ENCODE assay signal across 28 mouse cellular contexts in the genomic region with DNA sequence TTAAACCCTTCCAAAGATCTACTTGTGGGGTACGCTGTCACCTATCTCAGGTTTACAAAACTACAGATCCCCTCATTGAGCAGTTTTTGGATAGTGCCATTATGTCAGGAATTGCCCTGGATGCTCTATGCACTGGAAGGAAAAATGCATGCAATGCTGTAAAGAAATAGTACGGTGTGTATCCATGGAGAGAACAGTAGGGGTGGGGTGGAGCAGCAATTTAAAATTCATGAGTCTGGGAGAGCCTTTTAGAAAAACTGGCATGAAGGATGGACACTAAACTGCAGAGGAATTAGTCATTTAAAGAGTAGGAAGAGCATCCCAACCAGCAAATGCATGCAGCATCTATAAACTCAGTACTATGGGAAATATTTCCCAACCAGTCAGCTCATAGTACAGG. TPM values are rescaled to one million over a fixed set of nuclear protein-coding genes. Genes with fewer than 3 reads are reported as not detected.
DNase-seq lines count a peak whose midpoint lies in the region; ATAC-seq lines count a peak whose summit lies in the region.
"Had no signal": no experiment of that assay in that cellular context is flagged by ENCODE, and none has a peak within 500 bp of the region (broad histone marks: within the 10 kb centered on the region; RNA-seq: fewer than 3 reads in every experiment).

No protein-coding gene starts in this region.

- WGBS in neural tube, embryonic 15.5 days: 49% methylated on average over 2 of the region's 2 CpGs

- 0 out of 2 replicates have a peak, but pooled peaks cover 2% of the 10 kb centered on the region for H3K36me3 ChIP-seq in neural tube, embryonic 15.5 days
- H3K36me3 ChIP-seq: embryonic facial prominence, embryonic 13.5 days; embryonic facial prominence, embryonic 15.5 days; forebrain, embryonic 12.5 days had no signal

- H3K9me3 ChIP-seq in neural tube, embryonic 15.5 days (replicated peaks): no peaks in the 10 kb centered on the region
- H3K9me3 ChIP-seq: embryonic facial prominence, embryonic 13.5 days; embryonic facial prominence, embryonic 15.5 days; forebrain, embryonic 10.5 days; forebrain, embryonic 12.5 days had no signal

- H3K9ac ChIP-seq in neural tube, embryonic 15.5 days (replicated peaks): no peak overlapping the region
- H3K9ac ChIP-seq: embryonic facial prominence, embryonic 13.5 days; embryonic facial prominence, embryonic 15.5 days; forebrain, embryonic 12.5 days had no signal

- no peaks in the 10 kb centered on the region for H3K27me3 ChIP-seq in neural tube, embryonic 15.5 days (replicated peaks)
- H3K27me3 ChIP-seq: embryonic facial prominence, embryonic 13.5 days; embryonic facial prominence, embryonic 15.5 days; forebrain, embryonic 12.5 days had no signal

- DNase-seq in heart, adult 11 months: peak; percentile 37
- DNase-seq in heart, postnatal 14 days: no peak
- peak; percentile 3 for DNase-seq in neural tube, embryonic 10.5 days (ENCODE audit: extremely low spot score, low spot score)
- peak; percentile 52 for DNase-seq in brain, adult 2 months (ENCODE audit: low read depth, low spot score)
- DNase-seq in adrenal gland, adult 18-20 months (ENCODE audit: low spot score in 2 of 2): no peak
- DNase-seq: adrenal gland, adult 8-10 months; adrenal gland, postnatal 14 days; adrenal gland, postnatal 36 days; cerebellum, adult 11 months; cerebellum, adult 18-20 months; cerebellum, adult 8-10 months; cerebellum, adult 9-11 months; cerebellum, postnatal 14 days; cerebellum, postnatal 36 days; embryo, embryonic 11 days had no signal

- H3K4me3 ChIP-seq in neural tube, embryonic 15.5 days (replicated peaks): no peak overlapping the region
- H3K4me3 ChIP-seq: embryonic facial prominence, embryonic 13.5 days; embryonic facial prominence, embryonic 15.5 days; erythroblast, embryonic 14.5 days; forebrain, embryonic 10.5 days; forebrain, embryonic 12.5 days had no signal

- no peak for ATAC-seq in neural tube, embryonic 15.5 days (ENCODE audit: low FRiP score)
- ATAC-seq: forebrain, embryonic 14.5 days; forebrain, embryonic 16.5 days had no signal

- H3K4me2 ChIP-seq in neural tube, embryonic 15.5 days: no peak overlapping the region
- H3K4me2 ChIP-seq: embryonic facial prominence, embryonic 13.5 days; embryonic facial prominence, embryonic 15.5 days; forebrain, embryonic 12.5 days had no signal

- intact Hi-C loops in heart, postnatal 14 days (cut with DNase I): no loop called here

- H3K27ac ChIP-seq in neural tube, embryonic 15.5 days (replicated peaks): no peak overlapping the region
- H3K27ac ChIP-seq: embryonic facial prominence, embryonic 13.5 days; embryonic facial prominence, embryonic 15.5 days; forebrain, embryonic 10.5 days; forebrain, embryonic 12.5 days had no signal

- no peaks in the 10 kb centered on the region for H3K4me1 ChIP-seq in neural tube, embryonic 15.5 days
- H3K4me1 ChIP-seq: embryonic facial prominence, embryonic 15.5 days had no signal

RNA-seq across cellular contexts. Expression of gene Pfkfb2, which starts 2.7 kb away (rescaled TPM):
- total RNA-seq in heart, postnatal 14 days (2021): 10 to 100 TPM; 65.7 to 70.8 TPM
- 18.1 and 19.7 TPM in 2 replicates for polyA plus RNA-seq in neural tube, embryonic 15.5 days (2015; fragmentation: Nextera tagmentation; extraction: Ambion mirVana)
- total RNA-seq in adrenal gland, adult 18-20 months (2021): 10 to 100 TPM; 22.8 to 46.9 TPM

RNA-seq across cellular contexts. Expression of gene AA986860, which starts 5.4 kb away (rescaled TPM):
- under 1 TPM; 0.57 to 0.73 TPM for total RNA-seq in heart, postnatal 14 days (2021)
- 0.82 and 5.5 TPM in 2 replicates for polyA plus RNA-seq in neural tube, embryonic 15.5 days (2015; fragmentation: Nextera tagmentation; extraction: Ambion mirVana)
- total RNA-seq in adrenal gland, adult 18-20 months (2021): 1 to 10 TPM; 2.4 to 7.7 TPM

RNA-seq across cellular contexts. Expression of gene Yod1, which starts 9.3 kb away (rescaled TPM):
- total RNA-seq in heart, postnatal 14 days (2021): 1 to 10 TPM; 6.3 to 6.6 TPM
- polyA plus RNA-seq in neural tube, embryonic 15.5 days (2015; fragmentation: Nextera tagmentation; extraction: Ambion mirVana): 15.6 and 15.8 TPM in 2 replicates
- total RNA-seq in adrenal gland, adult 18-20 months (2021): 10 to 100 TPM in 1 of 2 experiments, 1 to 10 TPM in 1; 9.9 to 10.5 TPM

RNA-seq across cellular contexts. Expression of gene Gm29427, which starts 10.8 kb away (rescaled TPM):
- not detected for total RNA-seq in heart, postnatal 14 days (2021)
- not detected in 2 replicates for polyA plus RNA-seq in neural tube, embryonic 15.5 days (2015; fragmentation: Nextera tagmentation; extraction: Ambion mirVana)
- total RNA-seq in adrenal gland, adult 18-20 months (2021): under 1 TPM in 1 of 2 experiments, not detected in 1; 0.38 TPM
- total RNA-seq: adrenal gland, postnatal 14 days; adrenal gland, postnatal 36 days; common myeloid progenitor, adult 5-6 weeks; MEL had no signal
- polyA plus RNA-seq: brain, embryonic 14.5 days; C2C12; embryonic facial prominence, embryonic 11.5 days; embryonic facial prominence, embryonic 13.5 days; embryonic facial prominence, embryonic 15.5 days; erythroblast, embryonic 14.5 days; forebrain, embryonic 10.5 days; forebrain, embryonic 12.5 days; forebrain, embryonic 14.5 days had no signal

Comparison
In these comparisons a context has a peak if more than half of its experiments do, and no peak if none do; other contexts are left out.
1. DNase-seq: peak in heart, adult 11 months (single experiment), neural tube, embryonic 10.5 days (single experiment) and brain, adult 2 months (single experiment); none in heart, postnatal 14 days (0 of 2) and adrenal gland, adult 18-20 months (0 of 2).